Mouse (Mus musculus) heart, adult 2 months (tissue): ENCODE measurements at regions not wholly inside any gene's neighbourhood (a gene's known extent, or its start where the extent isn't known, plus 50 kb on each side); places are given as distances from the start of the nearest gene placed in this dataset.

Source experiments
- CTCF ChIP-seq: fragments of 200-600 bp; IDR thresholded peaks from 2 replicates; pipeline ENCODE4 v1.8.1; 2022; ENCODE audit warnings: antibody characterized with exemption, mild to moderate bottlenecking, moderate library complexity
- POLR2A ChIP-seq: fragments of 200-500 bp; IDR thresholded peaks from 2 replicates; pipeline ENCODE4 v1.6.1; 2011; ENCODE audit warnings: mild to moderate bottlenecking, low read depth, low read length, control low read depth; ENCODE audit not compliant: insufficient read depth

DNA sequence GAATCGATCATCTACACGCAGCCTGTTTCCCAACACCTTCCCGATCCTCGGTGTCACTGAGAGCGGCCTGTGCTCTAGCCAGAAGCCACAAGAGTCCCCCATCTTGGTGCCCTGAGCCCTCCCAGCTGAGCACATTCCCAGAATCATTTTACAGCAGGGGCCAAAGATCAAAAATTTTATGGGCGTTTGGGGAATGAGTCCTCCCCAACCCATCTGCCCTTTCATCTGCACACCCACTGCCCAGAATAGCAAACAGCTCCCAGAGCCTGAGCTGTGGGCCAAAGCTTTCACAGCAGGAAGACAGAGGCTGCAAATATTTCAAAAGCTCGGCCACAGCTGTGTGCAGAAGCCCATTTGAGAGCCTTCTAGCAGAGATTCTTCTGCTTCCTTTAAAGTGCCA lies 89.0 kb downstream of the Polr2m start:
- TF ChIP-seq POLR2A (no peak), CTCF (no peak)
